Mouse (Mus musculus): ENCODE results near the gene Kif1bp.
A peak's percentile ranks its signal among the peaks of the same experiment; 100 is the strongest.
"Not testable (repeated sequence)": the region's sequence is repeated elsewhere in the genome, so short reads cannot be mapped to it uniquely, and the experiment has no call there.

Kif1bp gene

GRCm38 (mm10) chr10:62578338-62579100 lies at the start of gene Kif1bp:
TSS of gene Kif1bp (minus strand) at chr10:62578457.
- peak; percentile 99 for DNase-seq (ENCODE audit: low read depth, low spot score)

GRCm38 (mm10) chr10:62604161-62604560 lies 25.9 kb upstream of the Kif1bp start:
- DNase-seq (ENCODE audit: low read depth, low spot score), result no peak

- DNase-seq (ENCODE audit: low read depth, low spot score), result no peak
Measured at GRCm38 (mm10) chr10:62603233-62604030, 25.2 kb upstream of the Kif1bp start.

GRCm38 (mm10) chr10:62602177-62603040 lies 24.2 kb upstream of the Kif1bp start, which contains the start of gene Ddx21:
TSS of gene Ddx21 (minus strand) at chr10:62602281.
- DNase-seq (ENCODE audit: low read depth, low spot score), result peak; percentile 97

- DNase-seq (ENCODE audit: low read depth, low spot score), result no peak
Measured at GRCm38 (mm10) chr10:62601833-62602176, 23.5 kb upstream of the Kif1bp start.

- DNase-seq (ENCODE audit: low read depth, low spot score), result peak; percentile 29
Measured at GRCm38 (mm10) chr10:62601053-62601791, 23.0 kb upstream of the Kif1bp start.

GRCm38 (mm10) chr10:62600056-62600455 lies 21.8 kb upstream of the Kif1bp start:
- DNase-seq (ENCODE audit: low read depth, low spot score), result no peak

- not testable (repeated sequence) for DNase-seq (ENCODE audit: low read depth, low spot score)
Measured at GRCm38 (mm10) chr10:62599311-62599710, 21.1 kb upstream of the Kif1bp start.

GRCm38 (mm10) chr10:62592496-62592895 lies 14.2 kb upstream of the Kif1bp start:
- no peak for DNase-seq (ENCODE audit: low read depth, low spot score)

- peak; percentile 95 for DNase-seq (ENCODE audit: low read depth, low spot score)
Measured at GRCm38 (mm10) chr10:62590200-62590599, 11.9 kb upstream of the Kif1bp start.

GRCm38 (mm10) chr10:62588616-62589015 lies 10.4 kb upstream of the Kif1bp start:
- no peak for DNase-seq (ENCODE audit: low read depth, low spot score)

- DNase-seq (ENCODE audit: low read depth, low spot score), result no peak
Measured at GRCm38 (mm10) chr10:62583245-62583644, 5.0 kb upstream of the Kif1bp start.

GRCm38 (mm10) chr10:62582701-62583100 lies 4.4 kb upstream of the Kif1bp start:
- DNase-seq (ENCODE audit: low read depth, low spot score), result peak; percentile 26

GRCm38 (mm10) chr10:62582263-62582662 lies 4.0 kb upstream of the Kif1bp start:
- no peak for DNase-seq (ENCODE audit: low read depth, low spot score)

GRCm38 (mm10) chr10:62579129-62579528 lies 872 bp upstream of the Kif1bp start:
- not testable (repeated sequence) for DNase-seq (ENCODE audit: low read depth, low spot score)

- DNase-seq (ENCODE audit: low read depth, low spot score), result peak; percentile 70
Measured at GRCm38 (mm10) chr10:62577673-62578337, 452 bp downstream of the Kif1bp start.

GRCm38 (mm10) chr10:62575001-62575400 lies 3.3 kb downstream of the Kif1bp start:
- DNase-seq (ENCODE audit: low read depth, low spot score), result no peak

GRCm38 (mm10) chr10:62570126-62570871 lies 8.0 kb downstream of the Kif1bp start:
- DNase-seq (ENCODE audit: low read depth, low spot score), result no peak

GRCm38 (mm10) chr10:62568861-62569260 lies 9.4 kb downstream of the Kif1bp start:
- no peak for DNase-seq (ENCODE audit: low read depth, low spot score)

GRCm38 (mm10) chr10:62557736-62558135 lies 20.5 kb downstream of the Kif1bp start:
- peak; percentile 79 for DNase-seq (ENCODE audit: low read depth, low spot score)
